Mouse (Mus musculus) intestine, embryonic 16.5 days (tissue): ENCODE measurements around the gene Tmem44. TPM values are rescaled to one million over a fixed set of nuclear protein-coding genes. Genes with fewer than 3 reads are reported as not detected.
A peak's percentile ranks its signal among the peaks of the same experiment; 100 is the strongest.
"Not testable (repeated sequence)": the region's sequence is repeated elsewhere in the genome, so short reads cannot be mapped to it uniquely, and the experiment has no call there.

Source experiments
- ATAC-seq: fragments of 200-750 bp; cut with Nextera tagmentation; 2 replicates; pipeline ENCODE4 v1.8.0; 2017; ENCODE audit warnings: moderate TSS enrichment, moderate library complexity
- H3K27ac ChIP-seq: fragments of 300-500 bp; sonication (generic); 2 replicates; pipeline ENCODE4 v1.5.1; 2014; ENCODE audit warnings: mild to moderate bottlenecking, low read length
- H3K27me3 ChIP-seq: fragments of 300-500 bp; sonication (generic); replicated peaks from 2 replicates; pipeline ENCODE4 v1.6.1; 2014; ENCODE audit warnings: low read length, control low read depth, mixed read lengths; ENCODE audit not compliant: control insufficient read depth, insufficient read depth
- H3K36me3 ChIP-seq: fragments of 300-500 bp; sonication (generic); 2 replicates; pipeline ENCODE4 v1.6.1; 2014; ENCODE audit warnings: low read length, control low read depth; ENCODE audit not compliant: control insufficient read depth, insufficient read depth
- H3K4me1 ChIP-seq: fragments of 300-500 bp; sonication (generic); 2 replicates; pipeline ENCODE4 v1.6.1; 2014; ENCODE audit warnings: low read length, control low read depth, mixed read lengths; ENCODE audit not compliant: control insufficient read depth, insufficient read depth
- H3K4me2 ChIP-seq: fragments of 300-500 bp; sonication (generic); 2 replicates; pipeline ENCODE4 v1.6.1; 2014; ENCODE audit warnings: low read depth, low read length, control low read depth
- H3K4me3 ChIP-seq: fragments of 300-500 bp; sonication (generic); 2 replicates; pipeline ENCODE4 v1.5.1; 2014; ENCODE audit warnings: mild to moderate bottlenecking, low read length
- H3K9ac ChIP-seq: fragments of 300-500 bp; sonication (generic); 2 replicates; pipeline ENCODE4 v1.6.1; 2014; ENCODE audit warnings: low read depth, low read length
- H3K9me3 ChIP-seq: fragments of 300-500 bp; sonication (generic); 2 replicates; pipeline ENCODE4 v1.6.1; 2016; ENCODE audit warnings: low read length, control low read depth; ENCODE audit not compliant: control insufficient read depth
- WGBS: fragments of 180-500 bp; shearing (Covaris S2); extraction: QIAGEN DNeasy Blood & Tissue Kit; methylation state at CpG from one replicate; pipeline ENCODE4 v1.1.7; 2014; 5-methylcytosine and 5-hydroxymethylcytosine counted together
- polyA plus RNA-seq: library from polyadenylated mRNA; unstranded; fragments of >200 nt; fragmentation: Nextera tagmentation; extraction: Ambion mirVana; gene quantifications from 2 replicates; pipeline ENCODE4 v1.2.1, GENCODE M21; 2015

Gene Tmem44
- polyA plus RNA-seq, 1 experiment from 2014 or later, result 8.4 TPM

- H3K9ac ChIP-seq, result no peak overlapping the region
- peaks cover 3% of the 10 kb centered on the region; the same call in 1 of the 2 replicates for H3K4me1 ChIP-seq
- 0 out of 2 replicates have a peak, but pooled peaks cover 3% of the 10 kb centered on the region for H3K9me3 ChIP-seq
- WGBS, result 54% methylated on average over 2 of the region's 2 CpGs
- no peak overlapping the region for H3K4me2 ChIP-seq
- peak overlapping the region; percentile 59; the same call in 1 of the 2 replicates for H3K27ac ChIP-seq
- H3K4me3 ChIP-seq, result no peak overlapping the region
- no peaks in the 10 kb centered on the region for H3K36me3 ChIP-seq
- no peaks in the 10 kb centered on the region for H3K27me3 ChIP-seq
- ATAC-seq, result peak; percentile 77
Measured at GRCm38 (mm10) chr16:30471912-30472311, 78.7 kb downstream of the Tmem44 start.

GRCm38 (mm10) chr16:30468944-30469343 lies 81.7 kb downstream of the Tmem44 start:
- H3K4me1 ChIP-seq, result peaks cover 3% of the 10 kb centered on the region; the same call in 1 of the 2 replicates
- H3K9me3 ChIP-seq, result 0 out of 2 replicates have a peak, but pooled peaks cover 3% of the 10 kb centered on the region
- H3K27ac ChIP-seq, result no peak overlapping the region
- no peaks in the 10 kb centered on the region for H3K36me3 ChIP-seq
- no peak overlapping the region for H3K9ac ChIP-seq
- H3K4me2 ChIP-seq, result no peak overlapping the region
- H3K27me3 ChIP-seq, result no peaks in the 10 kb centered on the region
- H3K4me3 ChIP-seq, result no peak overlapping the region
- 91% methylated on average over 6 of the region's 6 CpGs for WGBS
- ATAC-seq, result no peak

GRCm38 (mm10) chr16:30465680-30466298 lies 84.9 kb downstream of the Tmem44 start:
- Histone ChIP-seq H3K27ac (no peak overlapping the region), H3K4me2 (no peak overlapping the region), H3K4me1 (no peaks in the 10 kb centered on the region), H3K9ac (no peak overlapping the region), H3K4me3 (no peak overlapping the region), H3K36me3 (no peaks in the 10 kb centered on the region), H3K9me3 (peaks cover 10% of the 10 kb centered on the region; the same call in 1 of the 2 replicates), H3K27me3 (no peaks in the 10 kb centered on the region)
- ATAC-seq, result no peak; the same call in 1 of the 2 replicates
- WGBS, result 59% methylated on average over 5 of the region's 5 CpGs

GRCm38 (mm10) chr16:30464742-30465141 lies 85.9 kb downstream of the Tmem44 start:
- H3K36me3 ChIP-seq, H3K27me3 ChIP-seq, H3K4me3 ChIP-seq, H3K27ac ChIP-seq, H3K9ac ChIP-seq, ATAC-seq, H3K4me2 ChIP-seq, H3K4me1 ChIP-seq: not testable (repeated sequence)
- H3K9me3 ChIP-seq, result peaks cover 10% of the 10 kb centered on the region; the same call in 1 of the 2 replicates
- 86% methylated on average over 3 of the region's 3 CpGs for WGBS

Other genes starting within 250 kb of the Tmem44 start
- gene Gp5, start 240.1 kb downstream of the Tmem44 start, polyA plus RNA-seq, result 0.42 and 0.43 TPM in 2 replicates
- 14.1 and 17.2 TPM in 2 replicates for gene Atp13a3, start 144.9 kb downstream of the Tmem44 start, polyA plus RNA-seq
- 41.2 and 49.3 TPM in 2 replicates for gene Lsg1, start 36.8 kb upstream of the Tmem44 start, polyA plus RNA-seq
- 11.3 and 11.8 TPM in 2 replicates for gene Fam43a, start 48.9 kb upstream of the Tmem44 start, polyA plus RNA-seq